Mouse (Mus musculus): ENCODE measurements around the gene Skor1. TPM values are rescaled to one million over a fixed set of nuclear protein-coding genes. Genes with fewer than 3 reads are reported as not detected.

The Skor1 gene
- total RNA-seq, 2 experiments from 2014 or later = 0.15 TPM

DNA sequence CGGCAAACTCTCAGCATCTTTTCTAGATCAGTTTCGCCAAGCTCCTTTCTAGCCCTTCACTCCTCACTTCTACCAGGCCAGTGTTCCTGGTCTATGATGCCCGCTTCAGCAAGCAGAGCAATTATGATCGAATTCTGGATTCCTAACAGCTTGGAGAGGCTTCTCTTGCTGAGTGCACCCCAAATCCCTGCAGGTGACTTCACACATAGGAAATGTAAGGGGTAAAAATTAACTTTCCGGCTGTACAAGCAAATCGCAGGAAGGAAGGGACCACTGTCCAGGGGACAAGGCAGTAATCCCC lies 11.2 kb downstream of the Skor1 start:
- intact Hi-C loops (cut with DNase I) = loop anchor here (2.0 to 10.0 kb wide), 5 partner anchors 260 to 707 kb away; partner anchors contain the start of gene 2300009A05Rik

GRCm38 (mm10) chr9:63136756-63137614 lies 11.8 kb downstream of the Skor1 start:
- DNase-seq (ENCODE audit: low spot score in 2 of 2) = no peak
- intact Hi-C loops (cut with DNase I) = loop anchor here (2.0 to 10.0 kb wide), 5 partner anchors 260 to 708 kb away; partner anchors contain the start of gene 2300009A05Rik

More for the DNA sequence above, 11.2 kb downstream of the Skor1 start:
- DNase-seq (ENCODE audit: low spot score in 2 of 2) = no peak

DNA sequence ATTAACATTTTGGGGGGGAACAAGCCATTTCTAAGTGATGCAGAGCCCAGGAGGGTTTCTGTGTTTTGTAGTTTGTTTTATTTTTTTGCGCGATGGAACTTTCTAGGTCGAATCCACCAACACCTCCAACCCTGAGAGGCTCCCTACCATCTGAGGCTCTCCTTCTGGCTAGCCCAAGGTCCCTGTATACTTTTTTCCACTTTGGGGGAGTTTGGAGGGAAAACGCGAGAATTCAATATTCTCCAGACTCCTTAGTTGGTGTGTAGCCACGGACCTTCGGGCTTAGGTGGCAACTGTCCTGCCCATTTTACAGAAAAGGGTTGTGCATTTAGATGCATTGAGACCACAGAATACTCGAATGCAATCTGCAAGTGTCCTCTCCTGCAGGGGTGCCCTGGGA lies 12.5 kb downstream of the Skor1 start:
- no peak for DNase-seq (ENCODE audit: low spot score in 2 of 2)
- intact Hi-C loops (cut with DNase I) = loop anchor here (2.0 to 10.0 kb wide), 5 partner anchors 261 to 709 kb away; partner anchors contain the start of gene 2300009A05Rik

DNA sequence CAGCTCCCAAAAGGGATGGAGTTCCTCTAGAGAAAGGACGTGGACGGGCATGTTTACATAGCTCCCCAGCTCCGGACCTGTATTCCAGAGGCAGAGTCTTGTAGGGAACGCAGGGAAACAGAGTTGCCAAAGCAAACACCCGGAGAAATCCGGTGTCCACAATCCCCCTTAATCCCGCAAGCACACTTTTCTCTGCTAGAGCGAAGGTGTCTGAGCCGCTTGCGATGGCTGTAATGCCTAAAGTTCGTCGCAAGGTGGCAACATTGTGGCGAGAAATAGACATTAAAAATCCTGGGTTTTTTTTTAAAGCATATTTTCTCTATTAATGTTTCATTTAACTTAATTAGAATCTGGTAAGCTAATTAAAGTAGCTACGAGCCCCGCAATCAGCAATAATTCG lies 13.0 kb downstream of the Skor1 start:
- peak in 1 of 2 experiments; percentile 77 for DNase-seq (ENCODE audit: low spot score in 2 of 2)
- intact Hi-C loops (cut with DNase I) = loop anchor here (2.0 to 10.0 kb wide), 5 partner anchors 262 to 709 kb away; partner anchors contain the start of gene 2300009A05Rik

- intact Hi-C loops (cut with DNase I) = loop anchor here (5.0 to 10.0 kb wide), 3 partner anchors 262 to 489 kb away; partner anchors contain the start of gene 2300009A05Rik
Observed at GRCm38 (mm10) chr9:63135356-63135755, 13.4 kb downstream of the Skor1 start.

GRCm38 (mm10) chr9:63133659-63134058 lies 15.1 kb downstream of the Skor1 start:
- no peak for DNase-seq (ENCODE audit: low spot score in 2 of 2)
- intact Hi-C loops (cut with DNase I) = loop anchor here (10.0 kb wide), 1 partner anchor 491 kb away; no protein-coding TSS in a partner anchor

More at GRCm38 (mm10) chr9:63135356-63135755, 13.4 kb downstream of the Skor1 start:
- no peak for DNase-seq (ENCODE audit: low spot score in 2 of 2)

- peak; percentile 96 to 97 for DNase-seq (ENCODE audit: low spot score in 2 of 2)
- intact Hi-C loops (cut with DNase I) = loop anchor here (10.0 kb wide), 1 partner anchor 492 kb away; no protein-coding TSS in a partner anchor
Observed at GRCm38 (mm10) chr9:63132673-63133601, 15.8 kb downstream of the Skor1 start.

DNA sequence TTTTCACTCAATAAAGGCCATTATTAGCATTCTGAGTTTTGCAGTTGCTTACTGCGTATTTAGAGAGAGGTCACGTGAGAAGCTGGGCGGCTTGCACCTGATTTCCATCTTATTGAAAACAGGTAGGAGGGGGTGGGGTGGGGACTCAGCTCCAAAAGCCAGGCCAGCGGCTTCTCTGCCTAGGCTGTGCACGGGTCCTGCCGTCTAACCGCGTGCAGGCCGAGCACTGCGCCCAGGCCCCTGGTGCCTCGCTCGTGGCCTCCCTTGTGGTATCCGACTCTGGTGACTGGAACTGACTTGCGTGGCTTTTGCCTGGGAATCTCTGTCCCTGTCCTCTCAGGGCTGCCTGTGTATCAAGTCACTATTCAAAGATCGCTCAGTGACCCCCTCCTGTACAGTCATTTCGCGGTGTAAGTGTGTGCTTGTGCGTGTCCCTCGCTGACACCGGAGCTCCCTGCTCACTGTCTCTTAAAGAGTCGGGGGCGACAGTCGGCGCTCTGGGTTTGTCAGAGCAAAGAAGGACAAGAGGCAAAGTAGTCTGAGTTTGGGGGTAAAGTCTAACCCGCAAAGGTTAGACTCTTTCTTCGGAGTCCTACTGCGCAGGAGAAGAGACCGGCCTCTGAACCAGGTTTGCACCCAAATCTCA lies 16.7 kb downstream of the Skor1 start:
- intact Hi-C loops (cut with DNase I) = loop anchor here (10.0 kb wide), 1 partner anchor 493 kb away; no protein-coding TSS in a partner anchor
- DNase-seq (ENCODE audit: low spot score in 2 of 2) = peak in 1 of 2 experiments; percentile 26

GRCm38 (mm10) chr9:63129641-63130041 lies 19.1 kb downstream of the Skor1 start:
- intact Hi-C loops (cut with DNase I) = loop anchor here (10.0 kb wide), 2 partner anchors 495 to 845 kb away; partner anchors contain the start of gene Spesp1
- no peak for DNase-seq (ENCODE audit: low spot score in 2 of 2)

GRCm38 (mm10) chr9:63124512-63124911 lies 24.2 kb downstream of the Skor1 start:
- intact Hi-C loops (cut with DNase I) = loop anchor here (1.0 to 10.0 kb wide), 5 partner anchors 52 to 840 kb away; partner anchors contain the start of gene Spesp1
- no peak for DNase-seq (ENCODE audit: low spot score in 2 of 2)

DNA sequence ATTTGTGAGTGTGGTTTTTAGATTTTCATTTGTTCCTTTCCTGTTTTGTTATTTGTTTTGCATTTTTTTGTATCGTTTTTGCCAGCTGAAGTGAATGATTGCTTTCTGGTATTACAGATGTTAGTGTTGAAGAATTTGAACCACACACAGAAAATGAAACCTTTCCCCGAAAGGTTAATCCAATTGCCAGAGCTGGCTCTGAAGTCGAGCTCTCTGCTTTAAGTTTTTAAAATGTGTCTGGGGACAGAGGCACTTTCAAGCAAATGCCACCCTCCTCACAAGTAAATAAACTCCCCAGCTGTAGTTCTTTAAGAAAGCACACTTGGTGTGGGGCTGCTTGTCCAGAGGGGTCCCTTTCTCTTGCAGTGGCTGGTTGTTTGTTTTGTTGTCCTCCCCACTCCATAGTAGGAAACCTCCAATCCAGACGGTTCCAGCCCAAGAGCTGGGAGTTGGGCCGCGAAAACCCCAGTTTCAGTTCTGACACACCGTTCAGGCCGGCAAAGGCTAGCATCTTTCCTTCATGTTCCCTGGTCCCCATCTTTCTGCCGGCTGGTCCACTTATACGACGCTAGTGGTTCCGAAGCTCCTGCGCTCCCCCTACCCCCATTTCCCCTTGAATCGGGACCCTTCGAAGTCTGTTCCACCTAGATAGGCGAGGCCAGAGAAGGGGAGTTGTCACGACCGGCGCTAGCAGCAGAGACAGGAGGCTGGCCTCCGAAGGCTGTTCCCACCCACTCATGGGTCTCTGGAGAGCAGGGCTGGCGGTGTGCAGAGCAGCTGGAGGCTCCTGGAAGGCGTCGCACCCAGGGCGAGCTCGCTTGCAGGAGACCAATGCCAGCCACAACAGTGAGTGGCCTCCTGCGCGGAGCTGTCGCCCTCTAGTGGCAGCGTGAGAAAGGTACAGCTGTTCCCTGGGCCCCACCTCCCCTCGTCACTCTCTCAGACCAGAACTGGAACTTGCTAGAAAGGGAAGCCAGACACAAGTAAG lies 25.0 kb downstream of the Skor1 start:
- peak; percentile 90 to 91 for DNase-seq (ENCODE audit: low spot score in 2 of 2)
- intact Hi-C loops (cut with DNase I) = loop anchor here (1.0 to 10.0 kb wide), 5 partner anchors 51 to 839 kb away; partner anchors contain the start of gene Spesp1

DNA sequence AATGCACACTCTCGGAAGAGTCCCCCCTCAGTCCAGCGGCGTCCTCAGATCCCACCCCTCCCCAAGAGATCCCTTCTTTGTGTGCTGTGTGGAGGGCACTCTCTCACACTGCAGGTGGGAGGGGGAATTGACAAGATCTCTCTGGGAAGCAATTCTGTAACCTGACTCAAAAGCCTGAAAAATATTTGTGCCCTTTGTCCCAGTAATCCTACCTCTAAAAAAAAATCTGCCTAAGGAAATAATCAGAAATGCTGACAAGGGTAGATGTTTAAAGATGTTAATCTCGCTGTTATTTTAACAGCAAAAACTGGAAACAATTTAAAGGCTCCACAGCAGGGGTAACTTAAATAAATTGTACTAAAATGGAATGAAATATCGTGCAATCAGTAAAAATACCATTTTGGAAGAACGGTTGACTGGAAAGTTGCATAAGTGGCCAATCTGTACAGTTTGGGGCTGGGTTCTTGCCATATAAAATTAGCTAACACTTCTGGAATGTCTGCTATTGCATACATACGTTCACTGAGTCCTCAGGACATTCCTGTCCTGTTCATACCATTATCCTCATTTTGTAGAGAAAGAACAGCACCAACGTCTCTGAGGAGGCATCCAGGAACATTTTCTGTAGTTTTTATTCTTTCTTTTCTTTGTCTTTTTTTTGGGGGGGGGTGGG lies 26.5 kb downstream of the Skor1 start:
- intact Hi-C loops (cut with DNase I) = loop anchor here (5.0 to 10.0 kb wide), 2 partner anchors 50 to 837 kb away; partner anchors contain the start of gene Spesp1
- DNase-seq (ENCODE audit: low spot score in 2 of 2) = no peak

DNA sequence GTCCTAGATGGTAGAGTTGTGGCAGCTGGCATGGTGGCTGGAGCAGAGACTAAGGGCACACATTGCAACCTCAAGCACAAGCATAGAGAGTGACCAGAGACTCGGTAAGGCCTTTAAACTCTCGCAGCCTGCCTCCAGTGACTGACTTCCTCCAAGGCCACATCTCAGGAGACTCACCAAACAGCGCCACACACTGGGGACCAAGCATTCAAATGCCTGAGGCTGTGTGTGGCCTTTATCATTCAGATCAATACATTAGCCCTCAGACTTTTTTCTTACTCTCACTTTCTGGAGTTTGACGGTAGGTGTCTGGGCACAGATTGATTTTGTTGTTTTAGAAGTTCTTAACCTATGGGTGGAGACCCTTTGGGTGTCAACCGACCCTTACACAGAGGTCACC lies 30.4 kb downstream of the Skor1 start:
- DNase-seq (ENCODE audit: low spot score in 2 of 2) = no peak
- intact Hi-C loops (cut with DNase I) = no loop called here

DNA sequence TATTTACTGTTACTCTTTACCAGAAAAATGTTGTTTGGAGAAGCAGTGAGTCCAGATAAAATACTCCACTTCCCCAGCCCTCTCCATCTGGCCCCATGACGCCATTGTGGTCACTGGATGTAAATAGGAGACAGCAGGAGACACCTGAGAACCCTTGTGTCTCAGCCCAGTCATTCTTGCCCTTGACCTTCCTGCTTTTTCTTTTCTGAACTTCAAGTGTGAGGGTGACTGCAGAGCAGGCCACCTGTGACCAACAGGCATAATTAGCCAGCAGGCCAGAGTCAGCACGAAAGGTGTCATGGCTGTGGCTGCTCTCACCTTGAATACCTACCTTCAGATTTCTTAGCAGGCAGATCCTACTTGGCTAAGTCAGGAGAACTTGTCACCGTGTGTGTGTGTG lies 36.2 kb downstream of the Skor1 start:
- intact Hi-C loops (cut with DNase I) = no loop called here
- DNase-seq (ENCODE audit: low spot score in 2 of 2) = no peak

DNA sequence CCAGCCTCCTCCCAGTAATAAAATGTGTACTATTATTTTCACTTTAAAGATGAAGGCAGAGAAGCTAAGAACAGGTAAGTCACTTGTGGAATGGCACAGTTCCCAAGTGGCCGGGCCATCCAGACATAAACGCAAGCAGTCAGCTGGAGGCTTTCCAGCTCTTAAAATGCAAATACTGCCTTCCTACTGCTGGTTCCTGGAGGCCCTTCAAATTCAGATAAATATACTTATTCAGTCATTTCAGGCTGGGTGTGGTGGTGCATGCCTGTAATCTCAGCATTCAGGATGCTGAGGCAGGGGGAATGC lies 39.0 kb downstream of the Skor1 start:
- intact Hi-C loops (cut with DNase I) = no loop called here
- no peak for DNase-seq (ENCODE audit: low spot score in 2 of 2)

GRCm38 (mm10) chr9:63109020-63109781 lies 39.6 kb downstream of the Skor1 start:
- intact Hi-C loops (cut with DNase I) = no loop called here
- peak; percentile 89 to 94 for DNase-seq (ENCODE audit: low spot score in 2 of 2)

- peak in 1 of 2 experiments; percentile 7 for DNase-seq (ENCODE audit: low spot score in 2 of 2)
- intact Hi-C loops (cut with DNase I) = no loop called here
Observed at GRCm38 (mm10) chr9:63108580-63108979, 40.2 kb downstream of the Skor1 start.
